Mouse (Mus musculus) embryonic facial prominence, embryonic 12.5 days (tissue): ENCODE results near the gene Rps6. TPM values are rescaled to one million over a fixed set of nuclear protein-coding genes. Genes with fewer than 3 reads are reported as not detected.

ENCODE experiments used
- ATAC-seq: fragments of 200-750 bp; cut with Nextera tagmentation; 2 replicates; pipeline ENCODE4 v1.8.0; 2017; ENCODE audit not compliant: insufficient number of reproducible peaks, insufficient read depth, low FRiP score, low TSS enrichment
- H3K27ac ChIP-seq: fragments of 300-500 bp; sonication (generic); 2 replicates; pipeline ENCODE4 v1.5.1; 2016; ENCODE audit warnings: mild to moderate bottlenecking
- H3K27me3 ChIP-seq: fragments of 300-500 bp; sonication (generic); 2 replicates; pipeline ENCODE4 v1.6.1; 2016; ENCODE audit warnings: mild to moderate bottlenecking, moderate library complexity
- H3K36me3 ChIP-seq: fragments of 300-500 bp; sonication (generic); 2 replicates; pipeline ENCODE4 v1.6.1; 2016; ENCODE audit warnings: mild to moderate bottlenecking
- H3K4me1 ChIP-seq: fragments of 300-500 bp; sonication (generic); 2 replicates; pipeline ENCODE4 v1.6.1; 2016
- H3K4me2 ChIP-seq: fragments of 300-500 bp; sonication (generic); replicated peaks from 2 replicates; pipeline ENCODE4 v1.6.1; 2016; ENCODE audit warnings: mild to moderate bottlenecking, moderate library complexity
- H3K4me3 ChIP-seq: fragments of 300-500 bp; sonication (generic); 2 replicates; pipeline ENCODE4 v1.5.1; 2016; ENCODE audit warnings: mild to moderate bottlenecking
- H3K9ac ChIP-seq: fragments of 300-500 bp; sonication (generic); 2 replicates; pipeline ENCODE4 v1.6.1; 2016; ENCODE audit warnings: mild to moderate bottlenecking, moderate library complexity
- H3K9me3 ChIP-seq: fragments of 300-500 bp; sonication (generic); 2 replicates; pipeline ENCODE4 v1.6.1; 2016; ENCODE audit warnings: mild to moderate bottlenecking, moderate library complexity
- WGBS: fragments of 180-500 bp; shearing (Covaris S2); methylation state at CpG from one replicate; pipeline ENCODE4 v1.1.7; 2016; 5-methylcytosine and 5-hydroxymethylcytosine counted together
- polyA plus RNA-seq: library from polyadenylated mRNA; unstranded; fragments of >200 nt; fragmentation: Nextera tagmentation; extraction: Ambion mirVana; gene quantifications from 2 replicates; pipeline ENCODE4 v1.2.1, GENCODE M21; 2016

Gene Rps6
- 599 and 634 TPM in 2 replicates for polyA plus RNA-seq

DNA sequence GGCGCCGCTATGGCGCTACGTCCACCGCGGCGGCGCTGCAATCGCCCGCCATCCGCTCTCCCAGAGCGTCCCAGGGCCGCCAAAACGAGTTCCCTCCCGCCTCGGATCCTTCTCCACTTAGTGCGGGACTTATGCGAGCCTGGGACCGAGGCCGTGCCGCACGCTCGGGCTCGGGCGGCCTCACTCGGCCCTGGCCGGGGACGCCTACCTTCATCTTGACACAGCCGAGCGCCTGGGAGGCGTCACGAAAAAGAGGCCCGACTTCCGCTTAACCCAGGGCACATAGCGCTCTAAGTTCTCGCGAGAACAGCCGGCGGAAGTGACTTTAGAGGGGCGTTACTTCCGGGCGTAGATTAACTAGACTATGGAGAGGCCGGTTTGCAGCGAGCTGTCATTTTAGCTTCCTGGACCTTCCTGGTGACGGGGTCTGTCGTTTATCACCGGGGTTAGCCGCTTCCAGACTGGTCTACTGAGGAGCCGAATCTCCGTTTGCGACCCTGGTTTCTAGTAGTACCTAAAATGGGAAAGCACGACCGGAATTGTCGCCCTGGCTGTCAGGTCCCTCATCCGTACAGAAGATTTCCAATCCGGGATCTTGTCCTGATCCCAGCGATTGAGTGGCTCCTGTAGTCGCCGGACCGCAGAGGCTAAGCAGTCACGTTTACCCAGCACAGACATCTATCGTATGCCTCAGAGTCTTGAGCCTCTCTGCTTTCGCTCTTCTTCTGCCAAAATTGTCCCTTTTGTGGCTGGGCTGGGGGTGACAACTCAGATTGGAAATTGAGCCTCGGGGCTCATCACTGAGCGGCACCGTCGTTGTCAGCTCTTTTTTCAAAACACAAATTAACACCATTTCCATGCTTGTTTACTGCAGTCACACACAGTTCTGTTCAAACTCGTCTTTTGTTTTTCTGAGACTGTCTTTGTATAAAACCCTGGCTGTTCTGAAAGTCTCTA, at the start of gene Rps6:
Gene Rps6, minus strand, starts transcription at position 300 of the 957 bp plus-strand sequence.
- H3K4me1 ChIP-seq: peaks cover 11% of the 10 kb centered on the region; the same call in 1 of the 2 replicates
- H3K27ac ChIP-seq: peak within 1 kb of the TSS; percentile 96
- H3K27me3 ChIP-seq: no peaks in the 10 kb centered on the region
- no peaks in the 10 kb centered on the region for H3K9me3 ChIP-seq
- peak within 1 kb of the TSS; percentile 98 for H3K9ac ChIP-seq
- ATAC-seq: peak; percentile 97
- H3K4me3 ChIP-seq: peak within 1 kb of the TSS; percentile 87
- H3K36me3 ChIP-seq: peaks cover 30% of the 10 kb centered on the region
- WGBS: under 1% methylated on average over 68 of the region's 68 CpGs
- H3K4me2 ChIP-seq: peak within 1 kb of the TSS; percentile 89

DNA sequence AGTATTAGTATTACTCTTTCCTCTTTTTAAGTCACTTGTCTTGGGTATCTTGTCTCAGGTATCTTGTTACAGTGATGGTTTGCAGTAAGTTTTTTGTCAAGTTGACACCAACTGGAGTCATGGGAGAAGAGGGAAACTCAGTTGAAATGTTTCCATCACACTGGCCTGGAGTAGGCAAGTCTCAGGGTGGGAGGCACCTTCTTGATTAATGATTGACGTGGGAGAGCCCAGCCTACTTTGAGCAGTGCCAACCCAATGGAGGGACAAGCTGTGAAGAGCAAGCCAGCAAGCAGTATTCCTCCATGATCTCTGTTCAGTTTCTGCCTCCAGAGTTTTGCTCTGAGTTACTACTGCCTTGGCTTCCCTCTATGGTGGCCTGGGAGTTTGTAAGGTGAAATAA, 48.7 kb upstream of the Rps6 start:
- H3K9me3 ChIP-seq: no peaks in the 10 kb centered on the region; the same call in 1 of the 2 replicates
- no peak overlapping the region for H3K4me2 ChIP-seq
- no peak overlapping the region for H3K9ac ChIP-seq
- no peak for ATAC-seq
- H3K36me3 ChIP-seq: no peaks in the 10 kb centered on the region
- WGBS: 80% methylated on average over 1 of the region's 1 CpGs
- H3K27ac ChIP-seq: no peak overlapping the region
- no peaks in the 10 kb centered on the region for H3K27me3 ChIP-seq
- no peaks in the 10 kb centered on the region for H3K4me1 ChIP-seq
- no peak overlapping the region for H3K4me3 ChIP-seq

DNA sequence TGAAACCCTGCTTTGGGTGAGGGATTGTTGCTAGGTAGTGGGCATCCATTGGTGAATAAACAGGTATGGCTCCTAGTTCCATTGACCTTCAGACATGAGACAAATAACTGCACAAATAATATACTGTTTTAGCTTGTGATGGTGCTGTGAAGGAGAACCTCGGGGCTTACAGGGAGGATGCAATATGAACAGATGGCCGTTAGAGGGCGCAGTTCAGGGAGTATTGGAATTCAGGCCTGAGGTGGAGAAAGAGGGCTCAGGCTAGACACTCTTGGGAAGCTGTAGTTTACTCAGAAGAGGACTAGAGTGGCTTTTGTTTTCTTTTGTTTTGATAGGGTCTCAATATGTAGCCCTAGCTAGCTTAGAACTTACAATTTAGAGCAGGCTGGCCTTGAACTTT, 47.8 kb upstream of the Rps6 start:
- Histone ChIP-seq H3K4me1 (no peaks in the 10 kb centered on the region), H3K36me3 (no peaks in the 10 kb centered on the region), H3K4me3 (no peak overlapping the region), H3K4me2 (no peak overlapping the region), H3K9ac (no peak overlapping the region), H3K27me3 (no peaks in the 10 kb centered on the region), H3K9me3 (no peaks in the 10 kb centered on the region; the same call in 1 of the 2 replicates), H3K27ac (no peak overlapping the region)
- ATAC-seq: no peak
- 31% methylated on average over 3 of the region's 3 CpGs for WGBS

DNA sequence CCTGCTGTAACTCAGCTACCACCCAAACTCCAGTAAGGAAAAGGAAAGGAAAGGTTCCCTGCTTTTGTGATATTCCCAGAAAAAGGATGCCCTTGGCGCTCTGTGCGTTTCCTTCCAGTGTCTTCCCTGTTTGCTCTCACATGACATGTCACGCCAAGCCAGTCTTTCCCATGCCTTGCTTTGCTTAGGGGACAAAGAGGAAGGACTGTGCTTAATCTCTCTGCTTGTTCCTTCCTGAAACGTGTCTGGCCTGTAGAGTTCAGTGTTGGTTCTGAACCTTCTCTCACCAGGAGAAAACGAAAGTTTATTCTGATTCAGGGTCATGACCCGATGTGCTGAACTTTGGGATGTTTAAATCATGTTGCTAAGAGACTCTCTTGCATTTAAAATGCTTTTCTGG, 45.1 kb upstream of the Rps6 start:
- H3K4me2 ChIP-seq: no peak overlapping the region
- no peak overlapping the region for H3K27ac ChIP-seq
- no peak for ATAC-seq
- no peak overlapping the region for H3K4me3 ChIP-seq
- no peaks in the 10 kb centered on the region for H3K9me3 ChIP-seq
- H3K4me1 ChIP-seq: 0 out of 2 replicates have a peak, but pooled peaks cover 2% of the 10 kb centered on the region
- no peaks in the 10 kb centered on the region for H3K36me3 ChIP-seq
- no peaks in the 10 kb centered on the region for H3K27me3 ChIP-seq
- 71% methylated on average over 6 of the region's 6 CpGs for WGBS
- H3K9ac ChIP-seq: no peak overlapping the region

DNA sequence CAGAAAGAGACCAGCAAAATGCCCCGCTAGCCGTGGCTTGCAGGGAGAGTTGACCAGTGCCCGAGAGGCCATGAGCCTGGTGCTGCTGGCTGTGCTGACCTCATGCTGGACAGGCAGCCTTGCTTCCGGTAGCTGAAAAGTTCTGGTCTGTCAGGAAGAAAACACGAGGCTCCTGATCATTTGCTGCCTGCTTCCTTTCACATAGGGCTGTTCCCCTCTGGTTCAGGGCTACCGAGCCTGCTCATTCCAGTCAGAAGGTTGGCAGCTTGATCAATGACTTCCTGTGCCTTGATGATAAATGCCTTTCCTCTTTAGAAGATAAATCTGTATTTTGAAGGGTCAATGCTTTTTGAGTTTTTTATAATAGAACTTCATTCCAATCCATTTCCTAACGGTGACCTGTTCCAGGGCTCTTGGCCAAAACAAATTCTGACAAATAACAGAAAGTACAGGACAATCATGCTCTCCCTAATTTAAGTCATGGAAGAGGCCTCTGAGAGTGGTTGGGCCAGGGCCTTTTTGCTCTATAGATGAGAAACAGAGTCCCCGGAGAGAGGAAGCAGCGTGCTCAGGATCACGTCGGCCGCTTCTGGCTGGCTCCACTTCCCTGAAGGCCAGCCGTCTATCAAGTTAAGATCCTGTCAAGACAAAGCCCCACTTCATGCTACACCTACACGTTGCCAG, 41.7 kb upstream of the Rps6 start:
- no peak overlapping the region for H3K4me3 ChIP-seq
- WGBS: 46% methylated on average over 14 of the region's 14 CpGs
- H3K36me3 ChIP-seq: no peaks in the 10 kb centered on the region
- no peak overlapping the region for H3K4me2 ChIP-seq
- no peak for ATAC-seq
- no peak overlapping the region for H3K9ac ChIP-seq
- H3K27me3 ChIP-seq: no peaks in the 10 kb centered on the region
- H3K9me3 ChIP-seq: no peaks in the 10 kb centered on the region
- 0 out of 2 replicates have a peak, but pooled peaks cover 2% of the 10 kb centered on the region for H3K4me1 ChIP-seq
- no peak overlapping the region; the same call in 1 of the 2 replicates for H3K27ac ChIP-seq

DNA sequence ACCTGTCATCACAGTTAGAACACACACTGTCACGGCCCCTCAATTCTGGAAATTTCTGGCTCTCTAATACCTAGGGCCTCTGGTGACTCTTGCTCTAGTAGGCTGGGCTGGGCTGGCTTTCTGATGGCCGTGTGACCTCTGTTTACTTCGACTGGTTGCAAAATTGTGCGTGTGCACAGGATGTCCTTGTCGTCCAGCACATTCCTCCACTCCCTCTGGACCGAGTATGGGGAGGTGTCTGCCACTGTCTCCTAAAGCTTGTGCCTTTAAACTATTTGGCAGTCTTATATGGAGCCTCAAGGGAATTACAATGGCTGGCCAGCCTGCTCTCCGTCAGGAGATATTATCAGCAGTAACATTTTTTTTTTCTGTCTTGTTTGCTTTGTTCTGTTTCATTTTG, 40.2 kb upstream of the Rps6 start:
- Histone ChIP-seq H3K4me1 (0 out of 2 replicates have a peak, but pooled peaks cover 2% of the 10 kb centered on the region), H3K4me3 (no peak overlapping the region), H3K27ac (no peak overlapping the region), H3K9ac (no peak overlapping the region), H3K4me2 (no peak overlapping the region), H3K27me3 (no peaks in the 10 kb centered on the region), H3K36me3 (no peaks in the 10 kb centered on the region), H3K9me3 (no peaks in the 10 kb centered on the region)
- ATAC-seq: no peak
- WGBS: 73% methylated on average over 7 of the region's 7 CpGs

DNA sequence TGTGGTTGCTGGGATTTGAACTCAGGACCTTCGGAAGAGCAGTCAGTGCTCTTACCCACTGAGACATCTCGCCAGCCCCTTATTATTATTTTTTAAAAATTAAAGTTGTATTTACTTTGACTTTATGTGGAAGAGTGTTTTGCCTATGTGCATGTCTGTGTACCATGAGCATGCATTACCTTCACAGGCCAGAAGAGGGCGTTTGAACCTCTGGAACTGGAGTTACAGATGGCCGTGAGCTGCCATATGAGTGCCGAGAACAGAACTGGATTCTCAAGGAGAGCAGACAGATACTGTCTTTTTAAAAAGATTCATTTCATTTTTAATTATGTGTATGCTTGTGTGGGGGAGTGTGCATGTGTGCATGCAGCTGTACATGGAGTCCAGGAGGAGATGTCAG, 30.7 kb upstream of the Rps6 start:
- Histone ChIP-seq H3K27me3 (no peaks in the 10 kb centered on the region), H3K36me3 (no peaks in the 10 kb centered on the region), H3K9ac (no peak overlapping the region), H3K9me3 (no peaks in the 10 kb centered on the region), H3K4me1 (no peaks in the 10 kb centered on the region), H3K4me3 (no peak overlapping the region), H3K27ac (no peak overlapping the region), H3K4me2 (no peak overlapping the region)
- 68% methylated on average over 5 of the region's 5 CpGs for WGBS
- ATAC-seq: no peak

DNA sequence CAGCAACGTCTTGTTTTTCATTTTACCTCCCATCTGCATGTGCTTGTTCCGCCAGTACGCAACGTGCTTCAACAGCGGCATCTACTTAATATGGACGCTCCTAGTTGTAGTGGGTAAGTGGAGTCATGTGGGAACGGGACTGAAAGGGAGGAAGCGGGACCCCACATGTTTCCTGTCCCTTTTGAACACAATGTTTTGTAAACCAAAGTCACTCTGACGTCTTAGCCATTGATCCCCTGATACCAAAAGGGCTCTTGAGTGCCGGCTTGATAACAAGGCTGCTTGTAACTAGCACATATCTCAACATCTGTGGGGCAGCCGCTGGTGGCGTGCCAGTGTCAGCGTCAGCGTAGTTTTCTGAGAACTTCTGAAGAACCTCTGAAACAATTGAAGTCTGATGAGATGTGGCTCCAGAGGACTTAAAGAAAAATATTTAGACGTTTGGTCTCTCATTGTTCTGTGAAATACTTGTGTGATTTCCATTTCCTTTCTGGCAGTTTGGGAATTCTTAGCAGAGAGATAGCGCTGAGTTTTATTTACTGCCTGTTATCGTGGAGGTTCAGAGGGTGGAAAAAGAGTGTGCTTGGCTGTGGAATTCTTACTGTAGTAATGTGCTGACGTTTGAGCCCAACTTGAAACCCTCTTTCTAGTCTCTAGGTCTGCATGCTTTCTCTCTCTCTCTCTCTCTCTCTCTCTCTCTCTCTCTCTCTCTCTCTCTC, 29.1 kb upstream of the Rps6 start:
- Histone ChIP-seq H3K4me1 (no peaks in the 10 kb centered on the region), H3K9ac (no peak overlapping the region), H3K27ac (no peak overlapping the region), H3K9me3 (no peaks in the 10 kb centered on the region), H3K27me3 (no peaks in the 10 kb centered on the region), H3K4me3 (peak overlapping the region; percentile 18), H3K4me2 (peak overlapping the region; percentile 38), H3K36me3 (no peaks in the 10 kb centered on the region)
- ATAC-seq: no peak
- 33% methylated on average over 18 of the region's 18 CpGs for WGBS

DNA sequence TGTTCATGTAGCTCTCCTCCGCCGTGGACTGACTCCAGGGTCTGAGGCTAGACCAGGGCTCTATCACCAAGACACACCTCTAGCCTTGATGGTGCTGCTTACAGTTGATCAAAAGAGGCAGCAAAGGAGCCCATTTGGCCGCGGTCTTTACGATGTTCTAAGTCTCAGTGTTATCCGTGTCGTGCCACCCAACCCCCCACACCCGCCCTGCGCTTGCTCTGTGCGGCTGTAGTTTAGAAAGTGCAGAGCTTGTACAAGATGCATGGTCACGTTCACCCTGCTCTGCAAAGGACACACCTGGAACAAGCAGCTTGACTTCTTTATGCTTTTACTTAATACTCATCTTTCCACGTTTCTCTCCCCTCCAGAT, 28.6 kb upstream of the Rps6 start:
- Histone ChIP-seq H3K4me1 (no peaks in the 10 kb centered on the region), H3K27me3 (no peaks in the 10 kb centered on the region), H3K9me3 (no peaks in the 10 kb centered on the region), H3K9ac (no peak overlapping the region), H3K4me2 (peak overlapping the region; percentile 38), H3K36me3 (no peaks in the 10 kb centered on the region), H3K4me3 (peak overlapping the region; percentile 18), H3K27ac (no peak overlapping the region)
- WGBS: 55% methylated on average over 12 of the region's 12 CpGs
- no peak for ATAC-seq

DNA sequence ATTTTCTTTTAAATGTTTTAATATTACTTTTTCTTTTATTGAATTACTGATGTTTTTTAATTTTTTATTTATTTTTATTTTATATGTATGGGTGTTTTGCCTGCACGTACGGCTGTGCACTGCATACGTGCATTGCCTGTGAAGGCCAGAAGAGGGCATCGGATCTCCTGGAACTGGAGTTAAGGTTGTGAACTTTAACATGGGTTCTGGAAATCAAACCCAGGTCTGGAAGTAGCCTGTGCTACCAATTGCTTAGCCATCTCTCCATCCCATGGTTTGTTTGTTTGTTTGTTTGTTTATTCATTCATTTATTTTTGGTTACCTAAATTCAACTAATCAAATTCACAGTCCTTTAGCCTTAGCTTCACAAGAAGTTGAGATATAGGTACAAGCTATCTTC, 27.7 kb upstream of the Rps6 start:
- Histone ChIP-seq H3K4me1 (no peaks in the 10 kb centered on the region), H3K9me3 (no peaks in the 10 kb centered on the region), H3K27ac (no peak overlapping the region), H3K9ac (no peak overlapping the region), H3K36me3 (no peaks in the 10 kb centered on the region), H3K27me3 (no peaks in the 10 kb centered on the region), H3K4me2 (no peak overlapping the region), H3K4me3 (no peak overlapping the region)
- WGBS: 44% methylated on average over 4 of the region's 4 CpGs
- ATAC-seq: no peak

DNA sequence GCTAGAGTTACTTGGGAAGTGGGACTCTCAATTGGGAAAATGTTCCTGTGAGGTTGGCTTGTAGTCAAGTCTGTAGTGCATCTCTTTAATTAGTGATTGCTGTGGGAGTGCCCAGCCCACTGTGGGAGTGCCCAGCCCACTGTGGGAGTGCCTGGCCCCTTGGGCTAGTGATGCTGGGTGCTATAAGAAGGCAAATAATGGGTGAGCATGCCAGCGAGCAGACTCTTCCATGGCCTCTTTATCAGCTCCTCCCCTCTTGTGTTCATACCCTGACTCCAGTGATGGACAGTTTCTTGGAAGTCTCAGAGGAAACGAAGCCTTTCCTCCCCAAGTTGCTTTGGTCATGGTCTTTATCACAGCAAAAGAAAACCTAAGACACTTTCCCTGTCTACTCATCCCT, 25.2 kb upstream of the Rps6 start:
- no peak overlapping the region for H3K27ac ChIP-seq
- H3K36me3 ChIP-seq: no peaks in the 10 kb centered on the region
- WGBS: 64% methylated on average over 2 of the region's 2 CpGs
- H3K27me3 ChIP-seq: no peaks in the 10 kb centered on the region
- no peak overlapping the region for H3K4me3 ChIP-seq
- H3K9me3 ChIP-seq: no peaks in the 10 kb centered on the region
- H3K4me2 ChIP-seq: no peak overlapping the region
- no peak for ATAC-seq
- H3K4me1 ChIP-seq: no peaks in the 10 kb centered on the region
- H3K9ac ChIP-seq: no peak overlapping the region
